Mouse (Mus musculus) erythroblast, adult 5-6 weeks (primary cell): ENCODE results near the gene Gm45062. TPM values are rescaled to one million over a fixed set of nuclear protein-coding genes. Genes with fewer than 3 reads are reported as not detected.

Experiments used
- ATAC-seq: replicated peaks from 2 replicates; pipeline ENCODE4 v1.8.0; 2016; ENCODE audit warnings: moderate number of reproducible peaks, mild to moderate bottlenecking, moderate TSS enrichment, inconsistent platforms; ENCODE audit not compliant: poor library complexity, low FRiP score, severe bottlenecking
- total RNA-seq, 2 experiments: library from RNA; stranded (forward) in 1 of 2; stranded (reverse) in 1 of 2; fragments of 150-400 nt in 1 of 2; fragments of 200-764, 138-1000 nt in 1 of 2; gene quantifications; 2 replicates each; pipeline versions ENCODE4 v1.2.3 to v1.2.4; 2015 to 2017; ENCODE audit warnings: low replicate concordance in 2 of 2

Gene Gm45062
- total RNA-seq, 2 experiments from 2014 or later: 2.7 to 4.1 TPM

GRCm38 (mm10) chr6:8639526-8639925 is 380.3 kb downstream of the Gm45062 start:
- no peak for ATAC-seq

- ATAC-seq: no peak
These were observed 381.6 kb downstream of the Gm45062 start for GRCm38 (mm10) chr6:8640863-8641262.

GRCm38 (mm10) chr6:8644703-8645102 is 385.5 kb downstream of the Gm45062 start:
- ATAC-seq: no peak

GRCm38 (mm10) chr6:8645708-8646107 is 386.5 kb downstream of the Gm45062 start:
- ATAC-seq: no peak

Other genes with a start within 250 kb of the Gm45062 start
- gene Col28a1, start 66.8 kb upstream of the Gm45062 start, total RNA-seq (2015; ENCODE audit: low replicate concordance): not detected in 2 replicates
- gene Col28a1, start 66.8 kb upstream of the Gm45062 start, total RNA-seq (2017; ENCODE audit: low replicate concordance): not detected in 2 replicates
- gene Mios, start 50.2 kb upstream of the Gm45062 start, total RNA-seq (2015; ENCODE audit: low replicate concordance): 4.6 and 4.8 TPM in 2 replicates
- 5.6 and 6.7 TPM in 2 replicates for gene Mios, start 50.2 kb upstream of the Gm45062 start, total RNA-seq (2017; ENCODE audit: low replicate concordance)
- 39.5 and 71.1 TPM in 2 replicates for gene Rpa3, start 277 bp upstream of the Gm45062 start, total RNA-seq (2015; ENCODE audit: low replicate concordance)
- gene Rpa3, start 277 bp upstream of the Gm45062 start, total RNA-seq (2017; ENCODE audit: low replicate concordance): 22.0 and 38.3 TPM in 2 replicates
- gene Umad1, start 162 bp upstream of the Gm45062 start, total RNA-seq (2015; ENCODE audit: low replicate concordance): 6.5 and 9.0 TPM in 2 replicates
- gene Umad1, start 162 bp upstream of the Gm45062 start, total RNA-seq (2017; ENCODE audit: low replicate concordance): 1.8 and 4.9 TPM in 2 replicates